Mouse (Mus musculus) hindbrain, embryonic 12.5 days (tissue): ENCODE data around the gene Efhc1. TPM values are rescaled to one million over a fixed set of nuclear protein-coding genes. Genes with fewer than 3 reads are reported as not detected.
A peak's percentile ranks its signal among the peaks of the same experiment; 100 is the strongest.

ENCODE experiments used
- ATAC-seq: fragments of 200-750 bp; cut with Nextera tagmentation; 2 replicates; pipeline ENCODE4 v1.8.0; 2017; ENCODE audit warnings: moderate TSS enrichment; ENCODE audit not compliant: low FRiP score
- H3K27ac ChIP-seq: fragments of 300-500 bp; sonication (generic); 2 replicates; pipeline ENCODE4 v1.5.1; 2016; ENCODE audit warnings: mild to moderate bottlenecking
- H3K27me3 ChIP-seq: fragments of 300-500 bp; sonication (generic); 2 replicates; pipeline ENCODE4 v1.6.1; 2016; ENCODE audit warnings: mild to moderate bottlenecking
- H3K36me3 ChIP-seq: fragments of 300-500 bp; sonication (generic); 2 replicates; pipeline ENCODE4 v1.6.1; 2016; ENCODE audit warnings: mild to moderate bottlenecking
- H3K4me1 ChIP-seq: fragments of 300-500 bp; sonication (generic); 2 replicates; pipeline ENCODE4 v1.6.1; 2016
- H3K4me2 ChIP-seq: fragments of 300-500 bp; sonication (generic); replicated peaks from 2 replicates; pipeline ENCODE4 v1.6.1; 2016; ENCODE audit warnings: mild to moderate bottlenecking
- H3K4me3 ChIP-seq: fragments of 300-500 bp; sonication (generic); 2 replicates; pipeline ENCODE4 v1.5.1; 2016; ENCODE audit warnings: mild to moderate bottlenecking
- H3K9ac ChIP-seq: fragments of 300-500 bp; sonication (generic); 2 replicates; pipeline ENCODE4 v1.6.1; 2016; ENCODE audit warnings: mild to moderate bottlenecking, moderate library complexity
- H3K9me3 ChIP-seq: fragments of 300-500 bp; sonication (generic); replicated peaks from 2 replicates; pipeline ENCODE4 v1.6.1; 2016; ENCODE audit warnings: mild to moderate bottlenecking
- WGBS: fragments of 180-500 bp; shearing (Covaris S2); methylation state at CpG from one replicate; pipeline ENCODE4 v1.1.7; 2016; 5-methylcytosine and 5-hydroxymethylcytosine counted together
- polyA plus RNA-seq: library from polyadenylated mRNA; unstranded; fragments of >200 nt; fragmentation: Nextera tagmentation; extraction: Ambion mirVana; gene quantifications from 2 replicates; pipeline ENCODE4 v1.2.1, GENCODE M21; 2016

Gene Efhc1
- polyA plus RNA-seq, 1 experiment from 2014 or later = 4.4 TPM

DNA sequence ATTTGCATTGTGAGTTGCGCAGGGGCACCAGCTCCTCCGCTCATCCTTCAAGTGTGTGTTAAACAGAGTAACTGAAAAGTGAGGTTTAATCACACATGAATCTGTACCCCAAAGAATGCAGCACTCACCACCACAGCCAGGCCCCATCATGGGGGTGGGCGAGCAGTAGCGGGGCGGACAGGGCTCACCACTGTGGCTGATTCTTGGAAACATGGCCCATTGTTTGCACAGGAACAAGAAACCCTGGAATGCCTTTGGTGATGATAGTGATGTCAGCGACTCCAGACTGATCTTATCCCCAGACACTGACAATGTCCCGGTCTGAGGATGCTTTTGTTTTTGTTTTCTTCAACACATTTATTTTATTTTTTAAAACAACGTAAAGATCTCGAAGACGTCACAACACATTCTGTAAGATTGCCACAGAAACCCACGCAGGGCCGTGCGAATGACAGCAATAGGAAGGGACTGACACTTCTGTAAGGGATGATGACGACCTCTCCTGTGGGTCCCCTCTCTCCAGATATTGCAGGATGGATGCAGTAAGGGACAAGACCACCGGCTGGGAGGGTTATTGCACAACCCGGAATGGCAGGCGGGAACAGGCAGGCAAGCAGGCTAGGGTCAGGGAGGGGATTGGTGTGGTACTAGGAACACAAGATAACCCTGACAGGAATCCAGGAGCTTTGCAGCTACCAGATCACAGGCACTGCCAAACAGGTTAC lies 45.3 kb downstream of the Efhc1 start:
- Histone ChIP-seq H3K4me3 (no peak overlapping the region), H3K27me3 (no peaks in the 10 kb centered on the region), H3K9me3 (no peaks in the 10 kb centered on the region), H3K4me1 (peaks cover 12% of the 10 kb centered on the region), H3K9ac (no peak overlapping the region), H3K36me3 (peaks cover 9% of the 10 kb centered on the region; the same call in 1 of the 2 replicates), H3K4me2 (no peak overlapping the region), H3K27ac (0 out of 2 replicates have a peak overlapping the region, but pooled peaks have one; percentile 23)
- WGBS = 43% methylated on average over 17 of the region's 17 CpGs
- 0 out of 2 replicates have a peak, but pooled peaks have one; percentile 43 for ATAC-seq

DNA sequence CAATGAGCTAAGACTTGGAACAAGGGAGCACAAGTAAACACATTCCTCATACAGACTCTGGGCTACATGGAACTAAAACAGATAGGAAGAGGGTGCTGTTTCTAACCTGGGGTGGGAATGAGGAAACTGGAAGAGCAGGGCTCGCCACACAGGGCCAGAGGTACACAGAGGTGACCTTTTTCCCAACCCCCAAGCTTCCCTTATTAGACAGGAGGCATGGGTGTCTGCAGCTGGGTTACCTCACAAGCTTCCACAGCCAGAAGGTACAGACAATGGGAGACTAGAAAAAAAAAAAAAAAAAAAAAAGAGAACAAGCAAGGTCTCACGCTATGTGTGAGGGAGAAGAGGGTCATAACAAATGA lies 45.9 kb downstream of the Efhc1 start:
- Histone ChIP-seq H3K9me3 (no peaks in the 10 kb centered on the region), H3K4me3 (no peak overlapping the region), H3K9ac (no peak overlapping the region), H3K4me2 (no peak overlapping the region), H3K27ac (no peak overlapping the region), H3K36me3 (peaks cover 10% of the 10 kb centered on the region; the same call in 1 of the 2 replicates), H3K4me1 (peaks cover 12% of the 10 kb centered on the region), H3K27me3 (no peaks in the 10 kb centered on the region)
- ATAC-seq = 0 out of 2 replicates have a peak, but pooled peaks have one; percentile 14
- WGBS = 57% methylated on average over 2 of the region's 2 CpGs

DNA sequence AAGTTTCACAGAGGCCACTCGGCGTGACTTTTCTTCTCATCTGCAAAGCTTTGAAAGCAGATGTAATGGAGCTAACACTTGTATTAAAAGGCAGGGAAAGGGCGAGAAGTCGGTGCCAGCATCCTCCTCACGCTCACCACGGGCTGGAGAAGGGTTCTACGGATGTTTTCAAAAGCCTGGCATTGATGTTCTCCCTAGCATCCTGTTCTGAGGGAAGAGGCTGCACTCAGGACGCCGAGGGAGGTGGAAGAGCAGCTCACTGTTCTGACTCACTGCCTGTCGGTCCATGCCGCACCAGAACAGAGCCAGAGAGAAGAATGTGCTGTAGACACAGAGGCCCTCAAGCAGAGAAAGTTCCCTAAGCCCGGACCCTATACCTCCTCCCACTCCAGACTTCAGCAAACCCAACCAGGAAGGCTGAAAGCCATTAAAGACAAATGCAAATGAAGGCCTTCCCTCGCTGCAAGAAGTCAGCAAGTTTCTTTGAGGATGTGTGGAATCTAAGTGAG lies 46.5 kb downstream of the Efhc1 start:
- H3K4me3 ChIP-seq = no peak overlapping the region
- no peak for ATAC-seq
- no peak overlapping the region for H3K27ac ChIP-seq
- H3K4me2 ChIP-seq = no peak overlapping the region
- H3K4me1 ChIP-seq = peaks cover 12% of the 10 kb centered on the region
- H3K36me3 ChIP-seq = peaks cover 13% of the 10 kb centered on the region; the same call in 1 of the 2 replicates
- H3K9me3 ChIP-seq = no peaks in the 10 kb centered on the region
- WGBS = 43% methylated on average over 13 of the region's 13 CpGs
- H3K27me3 ChIP-seq = no peaks in the 10 kb centered on the region
- no peak overlapping the region for H3K9ac ChIP-seq

DNA sequence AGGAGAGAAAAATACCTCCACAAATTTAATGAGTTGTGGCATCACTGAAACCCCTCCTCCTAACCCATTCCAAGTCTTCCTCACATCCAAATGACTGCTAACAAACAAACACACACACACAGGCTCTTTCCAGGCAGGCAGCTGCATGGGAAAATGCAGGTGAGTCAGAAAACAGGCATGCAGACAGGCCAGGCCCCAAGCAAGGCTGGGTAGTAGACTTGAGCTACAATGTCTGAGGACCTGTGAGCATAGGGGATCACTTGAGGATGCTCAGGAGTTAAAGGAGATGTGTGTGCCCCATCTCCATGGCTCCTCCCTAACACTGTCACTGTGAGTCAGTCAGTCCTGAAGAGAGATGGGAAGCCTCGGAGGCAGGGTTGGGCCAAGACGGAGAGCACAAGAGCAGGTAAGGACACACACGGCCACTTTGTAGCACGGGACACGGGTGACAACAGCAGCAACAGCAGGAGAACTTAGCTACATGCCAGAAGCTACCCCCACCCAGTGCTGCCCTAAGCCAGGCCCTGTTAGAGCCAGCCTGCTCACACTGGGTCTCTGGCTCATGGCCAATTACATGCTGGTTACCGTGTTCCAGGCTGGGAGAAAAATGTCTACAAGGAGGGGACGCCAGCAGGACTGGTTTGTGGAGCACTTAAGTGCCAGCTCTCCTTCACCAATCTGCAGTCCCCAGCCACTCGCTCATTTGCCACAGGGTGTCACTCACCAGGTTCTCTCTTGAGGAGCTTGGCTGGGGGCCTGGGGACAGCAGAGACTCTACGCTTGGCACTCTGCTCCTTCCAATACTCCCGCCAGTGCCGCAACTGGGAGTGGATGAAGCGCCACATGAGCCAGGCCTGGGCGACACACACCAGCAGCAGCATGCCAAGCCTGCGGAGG lies 51.1 kb downstream of the Efhc1 start:
- no peak overlapping the region for H3K9ac ChIP-seq

DNA sequence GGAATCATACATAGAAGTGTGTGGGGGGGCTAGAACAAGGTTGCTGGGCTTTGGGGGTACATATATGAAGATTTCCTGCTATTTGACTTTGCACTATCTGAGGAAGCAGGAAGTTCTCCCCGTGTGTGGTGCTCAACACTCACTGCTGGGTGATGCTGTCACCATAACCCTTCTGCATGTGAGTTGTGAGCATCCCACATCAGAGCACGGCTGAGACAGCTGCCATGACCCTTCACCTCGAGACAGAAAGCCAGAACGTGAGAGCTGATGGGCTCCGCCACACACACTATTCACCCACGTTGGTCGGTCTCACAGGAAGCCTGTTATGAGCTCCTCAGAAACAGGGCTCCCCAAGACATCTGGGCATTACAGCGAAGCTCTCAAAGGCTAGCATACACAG lies 53.2 kb downstream of the Efhc1 start:
- Histone ChIP-seq H3K36me3 (peaks cover 13% of the 10 kb centered on the region; the same call in 1 of the 2 replicates), H3K4me3 (no peak overlapping the region), H3K9ac (no peak overlapping the region), H3K27ac (no peak overlapping the region), H3K27me3 (no peaks in the 10 kb centered on the region), H3K4me2 (no peak overlapping the region), H3K9me3 (no peaks in the 10 kb centered on the region), H3K4me1 (no peaks in the 10 kb centered on the region)
- 87% methylated on average over 8 of the region's 8 CpGs for WGBS
- ATAC-seq = no peak

More for the DNA sequence above, 51.1 kb downstream of the Efhc1 start:
- no peak overlapping the region for H3K27ac ChIP-seq
- H3K9me3 ChIP-seq = no peaks in the 10 kb centered on the region
- H3K27me3 ChIP-seq = no peaks in the 10 kb centered on the region
- no peak overlapping the region for H3K4me3 ChIP-seq
- H3K4me2 ChIP-seq = no peak overlapping the region
- peaks cover 13% of the 10 kb centered on the region; the same call in 1 of the 2 replicates for H3K36me3 ChIP-seq
- H3K4me1 ChIP-seq = no peaks in the 10 kb centered on the region; the same call in 1 of the 2 replicates
- WGBS = 88% methylated on average over 14 of the region's 14 CpGs
- no peak for ATAC-seq

DNA sequence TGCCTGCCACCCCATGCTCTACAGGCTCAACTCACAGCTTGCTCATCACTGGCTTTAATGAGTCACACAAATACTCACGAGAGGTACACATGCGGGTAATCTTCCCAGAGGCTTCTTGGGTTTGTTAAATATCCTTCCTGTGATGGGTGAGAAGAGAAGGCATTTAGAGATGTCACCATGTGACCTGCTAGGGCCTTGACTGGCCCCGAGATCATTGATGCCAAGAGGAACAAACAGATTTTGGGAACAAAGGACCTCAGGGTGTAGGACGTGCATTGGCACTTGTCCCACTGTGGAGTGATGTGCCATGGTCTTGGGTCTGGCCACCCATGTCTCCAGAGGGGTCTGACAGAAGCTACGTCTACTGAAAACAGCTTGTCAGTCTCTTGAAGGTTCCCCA lies 55.3 kb downstream of the Efhc1 start:
- no peaks in the 10 kb centered on the region for H3K4me1 ChIP-seq
- 88% methylated on average over 5 of the region's 5 CpGs for WGBS

DNA sequence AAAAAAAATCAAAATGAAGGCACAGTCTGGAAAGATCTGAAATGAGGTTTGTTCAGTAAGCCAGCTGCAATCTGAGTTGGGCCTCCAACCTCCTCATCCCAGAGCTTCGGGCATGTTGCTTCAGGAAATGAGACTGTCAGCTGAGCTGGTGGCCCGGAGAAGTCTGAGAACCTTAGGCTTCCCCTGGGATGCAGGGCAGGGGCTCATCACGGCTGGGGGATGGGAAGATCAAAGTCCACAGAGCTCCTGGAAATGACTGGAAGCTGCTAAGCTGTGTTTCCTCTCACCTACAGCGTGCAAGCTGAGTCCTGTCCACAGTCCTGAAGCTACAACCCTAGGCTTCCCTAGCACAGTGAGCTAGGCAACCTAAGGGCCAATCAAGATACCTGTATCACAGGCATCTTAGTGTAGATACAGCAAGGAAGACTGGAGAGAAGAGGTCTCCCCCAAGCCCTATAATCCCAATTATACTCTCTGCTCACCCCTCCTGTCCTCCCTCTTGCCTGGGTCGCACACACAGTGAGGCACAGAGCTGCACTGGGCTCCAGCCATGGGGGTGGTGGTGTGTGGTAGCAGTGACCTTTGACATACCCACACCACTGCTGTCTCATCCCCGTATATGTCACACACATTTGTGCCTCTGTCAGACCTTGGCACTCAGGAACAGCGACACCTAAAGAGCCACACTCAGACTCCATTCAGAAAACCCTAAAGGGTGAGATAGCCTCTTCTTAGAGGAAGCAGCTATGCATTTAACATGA lies 56.7 kb downstream of the Efhc1 start:
- 79% methylated on average over 7 of the region's 7 CpGs for WGBS
- no peaks in the 10 kb centered on the region for H3K27me3 ChIP-seq
- no peak overlapping the region for H3K9ac ChIP-seq
- ATAC-seq = no peak
- H3K27ac ChIP-seq = no peak overlapping the region
- H3K36me3 ChIP-seq = peaks cover 7% of the 10 kb centered on the region; the same call in 1 of the 2 replicates
- no peaks in the 10 kb centered on the region for H3K9me3 ChIP-seq
- no peak overlapping the region for H3K4me3 ChIP-seq
- H3K4me1 ChIP-seq = no peaks in the 10 kb centered on the region
- no peak overlapping the region for H3K4me2 ChIP-seq

More for the DNA sequence above, 55.3 kb downstream of the Efhc1 start:
- H3K9me3 ChIP-seq = no peaks in the 10 kb centered on the region
- no peak overlapping the region for H3K4me2 ChIP-seq
- no peak overlapping the region for H3K4me3 ChIP-seq
- H3K36me3 ChIP-seq = 0 out of 2 replicates have a peak, but pooled peaks cover 7% of the 10 kb centered on the region
- H3K27me3 ChIP-seq = no peaks in the 10 kb centered on the region
- no peak for ATAC-seq
- H3K9ac ChIP-seq = no peak overlapping the region
- H3K27ac ChIP-seq = no peak overlapping the region

DNA sequence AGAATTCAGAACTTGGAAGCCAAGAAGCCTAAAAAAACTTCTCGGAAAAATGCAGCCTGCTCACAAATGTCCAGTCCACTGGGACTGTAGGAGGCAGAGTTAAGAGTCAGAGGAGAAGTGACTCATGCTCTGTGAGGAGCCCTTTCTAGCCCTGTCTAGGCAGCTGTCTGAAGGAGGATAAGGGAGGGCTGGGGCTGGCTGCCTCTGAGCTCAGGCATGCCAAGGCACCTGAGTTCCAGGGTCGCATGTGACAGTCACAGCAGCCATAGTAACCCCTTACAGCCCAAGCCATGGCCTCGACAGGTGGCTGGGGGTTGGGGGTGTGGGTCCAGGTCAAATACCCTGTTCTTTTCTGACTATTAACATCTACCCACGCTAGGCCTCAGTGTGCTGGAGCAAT lies 57.5 kb downstream of the Efhc1 start:
- Histone ChIP-seq H3K4me2 (no peak overlapping the region), H3K9ac (no peak overlapping the region), H3K9me3 (no peaks in the 10 kb centered on the region), H3K27me3 (no peaks in the 10 kb centered on the region), H3K4me3 (no peak overlapping the region), H3K36me3 (peaks cover 7% of the 10 kb centered on the region; the same call in 1 of the 2 replicates), H3K27ac (no peak overlapping the region), H3K4me1 (no peaks in the 10 kb centered on the region)
- no peak for ATAC-seq
- WGBS = 84% methylated on average over 4 of the region's 4 CpGs

DNA sequence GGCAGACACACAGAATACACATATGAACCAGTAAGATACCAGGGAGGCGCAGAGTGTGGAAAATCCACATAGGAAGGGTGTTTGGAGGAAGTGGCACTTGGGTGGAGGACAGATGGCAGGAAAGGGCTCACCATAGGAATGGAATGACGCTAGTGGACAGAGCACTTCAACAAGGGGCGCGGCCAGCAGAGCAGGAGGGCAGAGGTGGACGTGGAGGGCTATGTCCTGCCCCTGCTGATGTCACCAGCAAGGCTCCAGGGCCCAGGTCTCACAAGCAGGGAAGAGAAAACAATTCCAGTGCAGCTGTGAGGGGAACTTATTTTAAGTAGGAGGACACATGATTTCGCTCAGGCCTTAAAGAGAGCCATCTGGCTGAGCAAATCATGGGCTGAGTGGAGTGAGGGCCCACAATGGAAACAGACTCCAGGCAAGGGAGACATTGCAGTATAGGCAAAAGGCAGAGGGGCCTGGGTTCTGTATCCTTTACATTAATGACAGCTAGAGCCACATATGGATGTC lies 58.9 kb downstream of the Efhc1 start:
- Histone ChIP-seq H3K27me3 (no peaks in the 10 kb centered on the region), H3K4me1 (peaks cover 3% of the 10 kb centered on the region; the same call in 1 of the 2 replicates), H3K9me3 (no peaks in the 10 kb centered on the region), H3K4me2 (no peak overlapping the region), H3K4me3 (no peak overlapping the region), H3K9ac (no peak overlapping the region), H3K27ac (no peak overlapping the region), H3K36me3 (peaks cover 7% of the 10 kb centered on the region; the same call in 1 of the 2 replicates)
- no peak for ATAC-seq
- WGBS = 74% methylated on average over 6 of the region's 6 CpGs

DNA sequence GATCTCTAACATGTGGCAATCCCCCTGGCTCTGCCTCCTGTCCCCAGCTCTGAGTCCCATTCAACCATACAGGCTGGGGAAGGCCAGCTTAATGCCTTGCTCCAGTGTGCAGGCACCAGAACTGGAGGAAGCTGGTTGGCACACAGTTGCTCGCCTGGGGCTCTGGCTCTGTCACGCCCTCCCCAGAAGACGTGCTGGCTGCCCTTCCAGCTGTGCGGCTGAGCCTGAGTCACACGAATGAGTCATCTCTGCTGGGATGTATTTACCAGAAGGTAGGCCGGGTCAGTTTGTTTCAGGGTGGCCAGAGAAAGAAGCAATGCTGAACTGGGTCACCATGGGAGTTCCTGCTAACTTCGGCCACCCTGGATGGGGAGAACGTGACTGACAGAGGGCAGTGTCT lies 63.0 kb downstream of the Efhc1 start:
- Histone ChIP-seq H3K4me1 (peaks cover 3% of the 10 kb centered on the region; the same call in 1 of the 2 replicates), H3K4me2 (no peak overlapping the region), H3K4me3 (no peak overlapping the region), H3K9me3 (no peaks in the 10 kb centered on the region), H3K9ac (no peak overlapping the region), H3K27me3 (no peaks in the 10 kb centered on the region), H3K36me3 (peaks cover 7% of the 10 kb centered on the region; the same call in 1 of the 2 replicates), H3K27ac (no peak overlapping the region)
- 72% methylated on average over 8 of the region's 8 CpGs for WGBS
- no peak for ATAC-seq

DNA sequence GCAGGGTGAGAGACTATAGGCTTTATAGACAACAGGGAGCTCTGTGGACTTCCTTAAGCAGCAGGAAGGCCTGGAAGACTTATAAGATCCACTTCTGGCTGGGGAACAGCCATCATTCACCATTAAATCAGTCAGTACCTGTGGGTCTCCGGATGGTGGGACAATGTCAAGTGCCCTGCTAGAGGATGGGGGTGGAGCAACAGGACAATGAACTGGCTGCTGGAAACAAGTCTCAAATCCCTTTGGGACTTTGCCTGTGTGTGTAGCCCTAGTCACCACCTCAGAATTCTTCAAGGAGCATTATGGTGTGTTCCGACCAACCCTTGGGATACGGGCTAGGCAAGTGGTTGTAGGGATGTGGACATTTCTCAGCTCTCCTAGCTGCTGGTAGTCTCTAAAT lies 71.7 kb downstream of the Efhc1 start:
- no peaks in the 10 kb centered on the region for H3K9me3 ChIP-seq
- H3K27ac ChIP-seq = no peak overlapping the region
- no peaks in the 10 kb centered on the region for H3K4me1 ChIP-seq
- H3K27me3 ChIP-seq = no peaks in the 10 kb centered on the region
- H3K36me3 ChIP-seq = no peaks in the 10 kb centered on the region
- 88% methylated on average over 3 of the region's 3 CpGs for WGBS
- H3K9ac ChIP-seq = no peak overlapping the region
- no peak overlapping the region for H3K4me2 ChIP-seq
- no peak overlapping the region for H3K4me3 ChIP-seq
- no peak for ATAC-seq
